Mouse (Mus musculus) adrenal gland, postnatal 25 days (tissue): ENCODE results near the gene Klc4. TPM values are rescaled to one million over a fixed set of nuclear protein-coding genes. Genes with fewer than 3 reads are reported as not detected.

ENCODE experiments used
- DNase-seq: peaks from one replicate; pipeline ENCODE4 v3.0.0; 2021; ENCODE audit warnings: mixed read lengths
- total RNA-seq: library from RNA; stranded (reverse); gene quantifications from 2 replicates; pipeline ENCODE4 v1.2.3, GENCODE M21; 2021

The Klc4 gene
- total RNA-seq, 1 experiment from 2014 or later = 49.7 TPM

DNA sequence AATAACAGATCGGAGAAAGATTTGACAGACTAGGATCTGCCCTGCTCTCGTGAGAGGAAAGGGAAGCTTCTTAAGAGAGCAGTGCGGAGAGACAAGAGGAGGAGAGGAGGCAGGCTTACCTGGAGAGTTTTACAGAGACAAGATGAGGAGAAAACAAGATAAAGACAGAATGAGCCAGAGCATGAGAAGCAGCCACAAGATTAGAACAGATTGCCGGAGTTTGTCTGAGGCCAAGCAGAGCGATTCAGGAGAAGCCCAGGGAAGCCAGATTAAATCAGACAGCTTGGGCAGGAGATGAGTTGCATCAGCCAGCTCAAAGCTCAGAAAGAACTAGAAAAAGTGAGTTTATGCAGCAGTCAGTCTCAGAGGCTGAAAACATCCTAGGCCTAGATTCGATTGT, 56.9 kb downstream of the Klc4 start:
- DNase-seq = no peak

DNA sequence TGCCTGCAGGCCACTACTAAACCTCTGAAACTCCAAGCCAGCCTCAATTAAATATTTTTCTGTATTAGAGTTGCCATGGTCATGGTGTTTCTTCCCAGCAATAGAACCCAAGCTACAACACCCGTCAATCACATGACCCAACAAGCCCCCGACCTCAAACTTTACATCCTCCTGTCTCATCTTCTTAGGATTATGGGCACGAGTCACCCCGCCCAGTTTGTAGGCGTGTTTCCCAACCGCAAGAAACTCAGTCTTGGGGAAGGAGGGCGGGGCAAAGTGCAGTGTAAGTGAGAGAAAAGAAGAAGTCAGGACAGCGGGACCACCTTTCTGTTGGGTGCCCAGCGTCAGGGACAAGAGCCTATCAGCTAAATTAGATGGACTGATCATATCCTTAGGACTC, 57.6 kb downstream of the Klc4 start:
- DNase-seq = no peak

DNA sequence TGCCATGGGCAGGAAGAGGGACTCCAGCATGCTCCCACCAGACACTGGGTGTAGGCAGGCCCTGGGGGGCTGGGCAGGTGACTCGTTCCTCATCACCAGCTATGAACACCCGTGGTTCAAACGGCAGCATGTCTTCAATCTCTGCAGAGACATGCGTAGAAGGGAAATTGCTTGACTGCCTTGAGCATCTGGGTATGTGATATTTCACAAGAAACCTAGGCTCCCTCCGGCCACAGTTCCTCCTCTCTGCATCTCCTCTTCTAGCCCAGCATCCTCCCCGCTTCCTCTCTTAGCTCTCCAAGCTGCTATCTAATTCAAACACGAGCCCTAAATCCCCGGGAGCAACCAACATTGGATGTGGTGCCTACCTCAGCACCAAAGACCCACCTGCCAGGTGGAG, 59.5 kb downstream of the Klc4 start:
- no peak for DNase-seq

Other genes starting within 250 kb of the Klc4 start
- gene Crip3, start 217.1 kb downstream of the Klc4 start, total RNA-seq = 0.61 and 1.4 TPM in 2 replicates
- gene Slc22a7, start 207.6 kb downstream of the Klc4 start, total RNA-seq = not detected in 2 replicates
- 0.52 and 0.55 TPM in 2 replicates for gene Ttbk1, start 158.3 kb downstream of the Klc4 start, total RNA-seq
- gene Dnph1, start 149.3 kb downstream of the Klc4 start, total RNA-seq = 5.3 and 8.4 TPM in 2 replicates
- 21.1 and 32.5 TPM in 2 replicates for gene Cul9, start 99.6 kb downstream of the Klc4 start, total RNA-seq
- 37.1 and 47.1 TPM in 2 replicates for gene Srf, start 89.8 kb downstream of the Klc4 start, total RNA-seq
- 8.0 and 16.8 TPM in 2 replicates for gene Ptk7, start 16.5 kb downstream of the Klc4 start, total RNA-seq
- 96.4 and 119 TPM in 2 replicates for gene Mrpl2, start 207 bp upstream of the Klc4 start, total RNA-seq
- gene Cul7, start 4.3 kb upstream of the Klc4 start, total RNA-seq = 41.3 and 51.4 TPM in 2 replicates
- 26.8 and 33.4 TPM in 2 replicates for gene Rrp36, start 28.3 kb upstream of the Klc4 start, total RNA-seq
- gene Mea1, start 32.8 kb upstream of the Klc4 start, total RNA-seq = 89.2 and 90.4 TPM in 2 replicates
- gene Klhdc3, start 34.9 kb upstream of the Klc4 start, total RNA-seq = 73.3 and 86.4 TPM in 2 replicates
- 44.9 and 47.2 TPM in 2 replicates for gene Ppp2r5d, start 59.1 kb upstream of the Klc4 start, total RNA-seq
- gene Pex6, start 65.4 kb upstream of the Klc4 start, total RNA-seq = 60.6 and 68.6 TPM in 2 replicates
- gene Gnmt, start 83.1 kb upstream of the Klc4 start, total RNA-seq = 0.61 and 12.4 TPM in 2 replicates
- 50.0 and 64.6 TPM in 2 replicates for gene Cnpy3, start 106.2 kb upstream of the Klc4 start, total RNA-seq
- gene Ptcra, start 117.7 kb upstream of the Klc4 start, total RNA-seq = not detected in 2 replicates
- gene 2310039H08Rik, start 126.6 kb upstream of the Klc4 start, total RNA-seq = 73.6 and 82.1 TPM in 2 replicates
- gene Rpl7l1, start 136.7 kb upstream of the Klc4 start, total RNA-seq = 69.4 and 73.0 TPM in 2 replicates
- 24.6 and 26.0 TPM in 2 replicates for gene Bicral, start 212.5 kb upstream of the Klc4 start, total RNA-seq
- 19.7 and 24.3 TPM in 2 replicates for gene Tbcc, start 244.7 kb upstream of the Klc4 start, total RNA-seq